Mouse (Mus musculus): ENCODE data around the gene Cbx1.
A peak's percentile ranks its signal among the peaks of the same experiment; 100 is the strongest.

DNA sequence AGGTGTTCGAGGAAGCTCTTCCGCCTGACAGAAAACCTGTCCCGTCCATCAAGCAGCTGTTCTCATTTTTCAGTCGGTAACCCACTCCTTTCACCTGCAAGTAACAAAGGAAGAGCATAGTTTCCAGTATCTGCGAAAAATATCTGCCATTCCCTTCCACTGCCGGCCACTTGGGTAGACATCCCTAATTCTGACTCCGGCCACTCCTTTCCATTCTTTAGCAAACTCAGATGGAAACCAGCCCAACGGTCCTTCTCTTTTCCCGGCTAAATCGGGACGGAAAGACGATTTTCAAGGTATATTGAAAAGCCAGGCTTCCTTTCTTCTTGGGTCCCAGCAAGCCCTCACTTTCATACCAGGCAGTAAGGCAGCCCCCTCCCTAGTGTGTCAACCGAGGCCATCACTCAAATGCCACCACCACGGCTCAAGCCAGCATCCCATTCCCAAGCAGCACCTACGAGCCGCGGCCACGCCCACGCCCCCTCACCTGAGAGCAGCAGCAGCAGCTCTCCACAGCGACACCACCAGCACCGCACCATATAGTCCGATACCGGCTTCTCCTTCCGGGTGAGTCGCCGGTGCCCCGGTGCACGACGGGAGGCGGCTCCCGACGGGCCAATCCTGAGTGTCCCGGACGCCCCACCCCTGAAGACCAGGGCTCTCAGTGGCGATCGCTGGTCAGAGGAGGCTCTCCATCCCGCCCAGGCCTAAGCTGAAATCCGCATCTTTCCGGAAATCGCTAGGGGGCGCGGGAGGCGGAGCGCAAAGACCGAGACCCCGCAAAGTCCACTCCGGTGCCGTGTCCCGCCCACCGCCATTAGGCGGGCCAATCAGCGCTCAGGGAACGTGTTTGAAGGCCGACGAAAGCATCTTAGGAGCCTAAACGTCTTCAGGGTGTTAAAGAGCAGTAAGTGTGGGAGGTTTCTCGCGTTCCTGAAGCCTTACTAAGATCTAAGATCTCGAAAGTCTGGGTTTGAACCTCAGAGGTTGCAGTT, 11.7 kb upstream of the Cbx1 start, which contains the start of gene Snx11:
- TF ChIP-seq HCFC1 (IDR thresholded peaks at IDR 0.05; ENCODE audit: borderline replicate concordance, insufficient read depth, low read length) (peak; percentile 59; the same call in 1 of the 2 replicates), ZNF384 (IDR thresholded peaks at IDR 0.05; ENCODE audit: low read depth, low read length) (0 out of 2 replicates have a peak, but pooled peaks have one; percentile 20), CHD2 (IDR thresholded peaks at IDR 0.05; ENCODE audit: low read depth, low read length) (no peak), ZC3H11A (IDR thresholded peaks at IDR 0.05; ENCODE audit: borderline replicate concordance, low read depth, low read length) (no peak), MAFK (IDR thresholded peaks at IDR 0.05; ENCODE audit: insufficient read depth, low read depth, low read length) (no peak)

Data from ES-E14 (cell line).